Mouse (Mus musculus) right cerebral cortex, adult 18-20 months (tissue): Measurements from ENCODE around the gene Cd52.

Source experiments
- DNase-seq: peaks from one replicate; pipeline ENCODE4 v3.0.0; 2022; ENCODE audit warnings: mixed read lengths

Cd52 gene

DNA sequence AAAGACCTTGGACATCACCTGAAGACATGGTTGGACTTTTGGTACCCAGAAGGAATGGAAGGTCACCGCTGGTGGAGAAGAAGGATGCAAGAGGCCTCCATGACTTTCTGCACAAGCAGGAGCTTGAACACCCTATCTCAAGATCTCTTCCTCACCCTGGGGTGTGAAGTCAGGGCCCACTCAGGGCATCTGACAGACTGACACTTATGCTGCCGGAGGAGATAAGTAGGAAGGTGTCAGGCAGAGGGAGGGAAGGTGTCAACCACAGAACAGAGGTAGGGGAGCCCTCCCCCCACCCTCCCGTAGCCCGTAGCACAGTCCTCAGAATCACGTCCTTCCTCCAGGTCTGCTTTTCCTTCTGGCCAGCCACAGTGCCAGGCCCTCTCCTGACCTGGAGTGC, 47.2 kb downstream of the Cd52 start:
- DNase-seq: no peak

DNA sequence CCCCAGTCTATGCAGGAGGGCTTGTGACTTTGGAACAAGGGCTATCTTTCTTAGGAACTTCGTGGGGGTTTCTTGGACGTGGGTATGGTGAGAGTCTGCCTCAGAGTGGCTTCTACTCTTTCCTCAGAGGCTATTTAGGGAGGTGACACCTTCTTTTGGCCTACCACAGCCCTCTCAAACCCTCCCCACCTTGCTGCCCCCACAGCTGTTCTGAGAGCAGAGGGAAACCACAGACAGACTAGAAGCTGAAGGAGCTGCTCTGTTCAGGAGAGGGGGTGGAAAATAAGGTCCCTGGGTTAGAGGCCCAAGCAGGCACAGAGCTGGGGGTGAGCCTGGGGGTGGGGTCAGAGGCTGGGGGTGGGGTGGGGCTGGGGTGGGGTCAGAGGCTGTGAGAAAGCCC, 51.8 kb downstream of the Cd52 start:
- no peak for DNase-seq

DNA sequence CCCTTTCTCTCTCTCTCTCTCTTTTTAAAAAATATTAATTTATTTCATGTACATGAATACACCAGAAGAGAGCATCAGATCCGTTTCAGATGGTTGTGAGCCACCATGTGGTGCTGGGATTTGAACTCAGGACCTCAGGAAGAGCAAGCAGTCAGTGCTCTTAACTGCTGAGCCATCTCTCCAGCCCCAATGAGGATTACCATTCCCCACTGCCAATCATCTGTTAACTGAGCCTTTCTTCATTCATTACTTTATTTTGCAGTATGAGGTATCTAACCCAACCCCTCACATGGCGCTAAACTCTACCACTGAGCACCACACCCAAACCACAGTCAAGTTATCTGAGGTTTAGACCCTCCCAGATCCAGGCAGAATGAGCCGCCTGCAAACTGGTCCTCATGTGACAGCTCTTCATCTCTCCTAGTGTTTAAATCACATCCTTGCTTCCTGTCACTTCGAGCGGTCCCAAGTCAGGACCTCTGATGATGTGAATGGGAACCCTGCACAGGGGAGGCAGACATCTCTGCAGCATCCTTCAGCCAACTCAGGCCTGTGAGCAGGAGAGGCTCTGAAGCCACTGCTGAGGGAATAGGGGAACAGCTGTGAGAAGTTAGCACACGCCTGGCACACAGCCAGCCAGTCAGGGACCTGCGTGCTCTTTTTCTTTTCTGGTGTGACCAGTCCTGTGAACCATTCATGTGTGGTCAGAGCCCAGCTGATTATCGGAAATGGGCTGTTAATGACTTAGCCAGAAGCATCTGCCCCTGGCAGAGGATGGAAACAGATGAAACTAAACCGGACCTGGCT, 53.4 kb downstream of the Cd52 start:
- no peak for DNase-seq

DNA sequence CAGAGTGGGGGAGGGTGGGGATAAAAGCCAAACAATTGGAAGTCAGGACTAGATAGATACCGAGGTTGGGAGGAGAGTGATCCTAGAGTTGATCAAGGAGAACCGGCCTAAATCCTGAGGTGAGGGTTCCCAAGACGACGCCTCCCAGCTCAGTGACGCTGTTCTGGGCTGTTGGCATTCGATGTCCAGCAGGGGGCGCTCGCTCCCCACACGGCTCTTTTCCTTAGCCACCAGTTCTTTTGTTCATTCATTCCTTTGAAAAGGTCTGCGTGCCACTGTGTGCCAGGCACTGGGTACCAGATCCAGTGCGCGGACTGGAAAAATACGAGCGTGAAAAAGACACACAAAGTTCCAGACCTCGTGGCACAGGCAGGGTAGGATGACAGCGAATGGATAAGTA, 58.9 kb downstream of the Cd52 start:
- peak; percentile 85 for DNase-seq
